Mouse (Mus musculus) lung, embryonic 15.5 days (tissue): ENCODE data around the gene Dhx37. TPM values are rescaled to one million over a fixed set of nuclear protein-coding genes. Genes with fewer than 3 reads are reported as not detected.

Experiments used
- ATAC-seq: fragments of 200-750 bp; cut with Nextera tagmentation; 2 replicates; pipeline ENCODE4 v1.8.0; 2017; ENCODE audit warnings: moderate number of reproducible peaks, borderline replicate concordance; ENCODE audit not compliant: low FRiP score, low TSS enrichment; ENCODE audit errors: extremely low read depth
- H3K27ac ChIP-seq: fragments of 300-500 bp; sonication (generic); 2 replicates; pipeline ENCODE4 v1.5.1; 2015; ENCODE audit warnings: moderate library complexity, mild to moderate bottlenecking, inconsistent platforms
- H3K27me3 ChIP-seq: fragments of 300-500 bp; sonication (generic); 2 replicates; pipeline ENCODE4 v1.6.1; 2015; ENCODE audit warnings: inconsistent platforms
- H3K36me3 ChIP-seq: fragments of 300-500 bp; sonication (generic); 2 replicates; pipeline ENCODE4 v1.6.1; 2015; ENCODE audit warnings: inconsistent platforms
- H3K4me1 ChIP-seq: fragments of 300-500 bp; sonication (generic); 2 replicates; pipeline ENCODE4 v1.6.1; 2015; ENCODE audit warnings: inconsistent platforms
- H3K4me2 ChIP-seq: fragments of 300-500 bp; sonication (generic); 2 replicates; pipeline ENCODE4 v1.6.1; 2015; ENCODE audit warnings: inconsistent platforms, mild to moderate bottlenecking, moderate library complexity
- H3K4me3 ChIP-seq: fragments of 300-500 bp; sonication (generic); 2 replicates; pipeline ENCODE4 v1.5.1; 2015; ENCODE audit warnings: mild to moderate bottlenecking, inconsistent platforms
- H3K9ac ChIP-seq: fragments of 300-500 bp; sonication (generic); 2 replicates; pipeline ENCODE4 v1.6.1; 2015; ENCODE audit warnings: inconsistent platforms
- H3K9me3 ChIP-seq: fragments of 300-500 bp; sonication (generic); 2 replicates; pipeline ENCODE4 v1.6.1; 2016; ENCODE audit warnings: inconsistent platforms
- WGBS: fragments of 180-500 bp; shearing (Covaris S2); methylation state at CpG from one replicate; pipeline ENCODE4 v1.1.7; 2015; 5-methylcytosine and 5-hydroxymethylcytosine counted together
- polyA plus RNA-seq: library from polyadenylated mRNA; unstranded; fragments of >200 nt; fragmentation: Nextera tagmentation; extraction: Ambion mirVana; gene quantifications from 2 replicates; pipeline ENCODE4 v1.2.1, GENCODE M21; 2015

Dhx37 gene
- polyA plus RNA-seq: 9.9 and 11.7 TPM in 2 replicates

GRCm38 (mm10) chr5:125433793-125434337 is at the start of gene Dhx37:
Gene Dhx37, minus strand, starts transcription at chr5:125434121.
- Histone ChIP-seq H3K27ac (peak within 1 kb of the TSS; percentile 54; the same call in 1 of the 2 replicates), H3K36me3 (peaks cover 26% of the 10 kb centered on the region), H3K4me1 (peaks cover 15% of the 10 kb centered on the region), H3K4me3 (peak within 1 kb of the TSS; percentile 91), H3K4me2 (peak within 1 kb of the TSS; percentile 91), H3K9ac (peak within 1 kb of the TSS; percentile 87), H3K27me3 (no peaks in the 10 kb centered on the region), H3K9me3 (no peaks in the 10 kb centered on the region)
- ATAC-seq: peak; percentile 97
- under 1% methylated on average over 46 of the region's 46 CpGs for WGBS

- ATAC-seq: no peak
- Histone ChIP-seq H3K4me3 (no peak overlapping the region), H3K4me2 (no peak overlapping the region), H3K4me1 (peaks cover 6% of the 10 kb centered on the region), H3K27me3 (no peaks in the 10 kb centered on the region), H3K36me3 (peaks cover 15% of the 10 kb centered on the region), H3K9ac (no peak overlapping the region), H3K27ac (no peak overlapping the region), H3K9me3 (no peaks in the 10 kb centered on the region)
- WGBS: 89% methylated on average over 7 of the region's 7 CpGs
Observed at GRCm38 (mm10) chr5:125482474-125482873, 48.6 kb upstream of the Dhx37 start.

- H3K4me2 ChIP-seq: no peak overlapping the region
- no peak overlapping the region for H3K4me3 ChIP-seq
- no peaks in the 10 kb centered on the region for H3K27me3 ChIP-seq
- peaks cover 22% of the 10 kb centered on the region for H3K4me1 ChIP-seq
- H3K27ac ChIP-seq: no peak overlapping the region
- H3K9ac ChIP-seq: no peak overlapping the region
- no peak for ATAC-seq
- 73% methylated on average over 11 of the region's 11 CpGs for WGBS
- H3K9me3 ChIP-seq: no peaks in the 10 kb centered on the region
- H3K36me3 ChIP-seq: peaks cover 15% of the 10 kb centered on the region
Observed at GRCm38 (mm10) chr5:125480434-125481231, 46.7 kb upstream of the Dhx37 start.

- WGBS: 84% methylated on average over 3 of the region's 3 CpGs
- Histone ChIP-seq H3K4me2 (no peak overlapping the region), H3K27ac (no peak overlapping the region), H3K4me3 (no peak overlapping the region), H3K36me3 (peaks cover 10% of the 10 kb centered on the region), H3K27me3 (no peaks in the 10 kb centered on the region), H3K9ac (no peak overlapping the region), H3K4me1 (peaks cover 22% of the 10 kb centered on the region), H3K9me3 (no peaks in the 10 kb centered on the region)
- no peak for ATAC-seq
Observed at GRCm38 (mm10) chr5:125479376-125479775, 45.5 kb upstream of the Dhx37 start.

- Histone ChIP-seq H3K4me2 (no peak overlapping the region), H3K9me3 (no peaks in the 10 kb centered on the region), H3K4me1 (peaks cover 22% of the 10 kb centered on the region), H3K9ac (no peak overlapping the region), H3K4me3 (no peak overlapping the region), H3K27ac (no peak overlapping the region), H3K27me3 (no peaks in the 10 kb centered on the region), H3K36me3 (peaks cover 4% of the 10 kb centered on the region; the same call in 1 of the 2 replicates)
- no peak for ATAC-seq
- WGBS: 79% methylated on average over 7 of the region's 7 CpGs
Observed at GRCm38 (mm10) chr5:125478037-125478436, 44.1 kb upstream of the Dhx37 start.

- no peak overlapping the region for H3K27ac ChIP-seq
- H3K4me2 ChIP-seq: peak overlapping the region; percentile 91
- no peak overlapping the region for H3K9ac ChIP-seq
- H3K4me1 ChIP-seq: peaks cover 22% of the 10 kb centered on the region
- 57% methylated on average over 7 of the region's 7 CpGs for WGBS
- no peaks in the 10 kb centered on the region for H3K9me3 ChIP-seq
- ATAC-seq: no peak
- H3K4me3 ChIP-seq: no peak overlapping the region
- no peaks in the 10 kb centered on the region; the same call in 1 of the 2 replicates for H3K36me3 ChIP-seq
- no peaks in the 10 kb centered on the region for H3K27me3 ChIP-seq
Observed at GRCm38 (mm10) chr5:125477533-125477932, 43.6 kb upstream of the Dhx37 start.

- H3K4me2 ChIP-seq: peak overlapping the region; percentile 91
- H3K27me3 ChIP-seq: no peaks in the 10 kb centered on the region
- no peak overlapping the region for H3K27ac ChIP-seq
- H3K4me3 ChIP-seq: peak overlapping the region; percentile 75
- WGBS: 57% methylated on average over 7 of the region's 7 CpGs
- no peaks in the 10 kb centered on the region for H3K36me3 ChIP-seq
- peaks cover 22% of the 10 kb centered on the region for H3K4me1 ChIP-seq
- peak overlapping the region; percentile 73 for H3K9ac ChIP-seq
- no peak for ATAC-seq
- H3K9me3 ChIP-seq: no peaks in the 10 kb centered on the region
Observed at GRCm38 (mm10) chr5:125476799-125477198, 42.9 kb upstream of the Dhx37 start.

GRCm38 (mm10) chr5:125476286-125476625 is 42.3 kb upstream of the Dhx37 start:
- no peak; the same call in 1 of the 2 replicates for ATAC-seq
- 0 out of 2 replicates have a peak overlapping the region, but pooled peaks have one; percentile 39 for H3K27ac ChIP-seq

GRCm38 (mm10) chr5:125475601-125476285 is 41.8 kb upstream of the Dhx37 start, which contains the start of gene Aacs:
Gene Aacs, plus strand, starts transcription at chr5:125475814.
- under 1% methylated on average over 59 of the region's 60 CpGs for WGBS
- peak; percentile 93 for ATAC-seq
- H3K27ac ChIP-seq: peak within 1 kb of the TSS; percentile 39; the same call in 1 of the 2 replicates

More at GRCm38 (mm10) chr5:125476286-125476625, 42.3 kb upstream of the Dhx37 start:
- Histone ChIP-seq H3K36me3 (no peaks in the 10 kb centered on the region), H3K4me1 (peaks cover 22% of the 10 kb centered on the region), H3K9me3 (no peaks in the 10 kb centered on the region), H3K4me3 (peak overlapping the region; percentile 75), H3K4me2 (peak overlapping the region; percentile 91), H3K9ac (peak overlapping the region; percentile 73), H3K27me3 (no peaks in the 10 kb centered on the region)
- 6% methylated on average over 5 of the region's 5 CpGs for WGBS

GRCm38 (mm10) chr5:125475030-125475429 is 41.1 kb upstream of the Dhx37 start:
- Histone ChIP-seq H3K27me3 (no peaks in the 10 kb centered on the region), H3K9ac (0 out of 2 replicates have a peak overlapping the region, but pooled peaks have one; percentile 14), H3K27ac (no peak overlapping the region), H3K4me1 (peaks cover 22% of the 10 kb centered on the region), H3K9me3 (no peaks in the 10 kb centered on the region), H3K36me3 (no peaks in the 10 kb centered on the region), H3K4me2 (peak overlapping the region; percentile 91), H3K4me3 (peak overlapping the region; percentile 75)
- ATAC-seq: no peak
- WGBS: 59% methylated on average over 12 of the region's 12 CpGs

More at GRCm38 (mm10) chr5:125475601-125476285, 41.8 kb upstream of the Dhx37 start, which contains the start of gene Aacs:
- no peaks in the 10 kb centered on the region for H3K27me3 ChIP-seq
- peaks cover 22% of the 10 kb centered on the region for H3K4me1 ChIP-seq
- peak within 1 kb of the TSS; percentile 73 for H3K9ac ChIP-seq
- peak within 1 kb of the TSS; percentile 75 for H3K4me3 ChIP-seq
- H3K9me3 ChIP-seq: no peaks in the 10 kb centered on the region
- peak within 1 kb of the TSS; percentile 91 for H3K4me2 ChIP-seq
- H3K36me3 ChIP-seq: no peaks in the 10 kb centered on the region

GRCm38 (mm10) chr5:125472796-125473475 is 39.0 kb upstream of the Dhx37 start:
- H3K36me3 ChIP-seq: no peaks in the 10 kb centered on the region
- no peak overlapping the region for H3K27ac ChIP-seq
- no peaks in the 10 kb centered on the region for H3K9me3 ChIP-seq
- no peak overlapping the region for H3K4me3 ChIP-seq
- no peak for ATAC-seq
- 67% methylated on average over 9 of the region's 9 CpGs for WGBS
- H3K9ac ChIP-seq: no peak overlapping the region
- no peak overlapping the region for H3K4me2 ChIP-seq
- H3K27me3 ChIP-seq: no peaks in the 10 kb centered on the region
- H3K4me1 ChIP-seq: peaks cover 19% of the 10 kb centered on the region
